Mouse (Mus musculus): ENCODE measurements around the gene Jhy.

Jhy gene

DNA sequence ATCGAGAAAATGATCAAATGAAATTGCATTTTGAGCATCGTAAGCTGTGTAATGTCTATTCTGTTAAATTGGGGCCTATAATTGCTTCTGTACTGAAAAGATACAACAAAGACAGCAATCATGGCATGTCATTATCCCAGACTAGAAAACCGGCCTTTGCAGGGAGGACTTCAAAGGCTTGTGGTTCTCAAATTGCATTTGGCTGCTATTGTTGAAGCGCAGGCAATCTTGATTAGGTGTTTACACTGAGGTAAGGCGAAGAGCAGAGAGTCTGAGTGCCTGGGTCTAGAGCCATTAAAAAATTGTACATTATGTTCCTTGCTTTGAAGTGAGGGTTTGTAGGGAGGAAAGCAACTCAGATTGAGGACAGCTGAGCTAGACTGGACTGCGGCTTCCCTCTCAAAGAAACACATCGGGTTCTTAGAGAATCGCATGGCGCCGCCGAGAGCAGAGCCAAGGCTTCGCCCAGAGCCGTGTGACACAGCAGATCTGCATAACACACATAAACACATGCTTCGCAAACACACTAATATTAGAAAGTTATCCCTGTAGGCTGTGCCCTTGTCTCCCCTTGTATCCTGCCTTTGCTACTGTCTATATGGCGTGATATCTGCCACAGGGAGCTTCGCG is 36.5 kb downstream of the Jhy start:
- no peak for DNase-seq (ENCODE audit: low spot score in 2 of 2)

DNA sequence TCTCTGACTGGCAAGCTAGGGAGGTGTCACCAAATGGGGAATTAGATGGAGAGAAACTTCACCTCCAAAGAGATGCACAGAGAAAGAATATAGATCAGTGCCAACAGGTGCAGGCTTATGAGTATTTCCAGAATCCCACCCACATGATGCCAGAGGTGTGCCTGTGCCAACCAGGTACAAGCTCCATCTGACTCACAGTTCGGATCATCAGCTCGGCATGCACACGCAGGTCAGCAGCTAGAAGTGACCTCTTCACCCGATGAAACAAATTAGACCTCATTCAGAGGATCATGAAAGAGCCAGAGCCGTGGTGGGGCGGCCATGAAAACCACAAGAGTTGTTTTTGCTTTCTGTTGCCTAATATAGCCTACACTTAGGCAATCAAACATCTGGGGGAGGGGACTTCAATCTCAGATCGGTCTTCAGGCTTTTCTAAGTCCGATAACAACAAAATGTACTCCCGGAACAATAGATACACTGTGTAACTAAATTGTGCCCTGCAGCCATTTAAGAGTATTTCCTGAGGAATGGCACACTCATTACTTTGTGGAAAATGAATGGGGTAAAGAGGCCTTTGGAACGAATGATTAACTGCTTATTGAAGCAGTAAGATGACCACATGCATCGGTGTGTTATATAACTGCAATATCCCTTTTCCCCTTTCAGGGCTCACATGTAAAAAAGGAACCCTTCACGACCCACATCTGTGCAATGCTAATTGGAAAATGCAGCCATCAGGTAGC is 45.9 kb downstream of the Jhy start:
- DNase-seq (ENCODE audit: low spot score in 2 of 2) = no peak

DNA sequence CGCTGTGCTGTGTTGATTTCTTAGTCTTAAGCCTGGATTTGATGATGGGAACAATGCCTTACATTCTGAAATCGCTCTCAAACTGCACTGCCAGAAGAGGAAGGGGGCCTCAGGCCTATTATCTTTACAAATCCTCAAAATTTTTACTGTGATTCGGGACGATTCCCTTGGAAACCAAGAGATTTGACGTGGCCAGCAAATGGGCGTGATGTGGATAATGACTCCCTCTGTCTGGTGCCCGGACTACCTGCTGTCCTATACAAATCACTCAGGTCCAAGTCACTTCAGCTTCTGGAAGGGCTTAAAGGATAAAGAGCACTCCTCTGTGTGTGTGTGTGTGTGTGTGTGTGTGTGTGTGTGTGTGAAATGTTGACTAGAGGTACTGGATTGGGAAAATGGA is 55.0 kb downstream of the Jhy start:
- no peak for DNase-seq (ENCODE audit: low spot score in 2 of 2)

DNA sequence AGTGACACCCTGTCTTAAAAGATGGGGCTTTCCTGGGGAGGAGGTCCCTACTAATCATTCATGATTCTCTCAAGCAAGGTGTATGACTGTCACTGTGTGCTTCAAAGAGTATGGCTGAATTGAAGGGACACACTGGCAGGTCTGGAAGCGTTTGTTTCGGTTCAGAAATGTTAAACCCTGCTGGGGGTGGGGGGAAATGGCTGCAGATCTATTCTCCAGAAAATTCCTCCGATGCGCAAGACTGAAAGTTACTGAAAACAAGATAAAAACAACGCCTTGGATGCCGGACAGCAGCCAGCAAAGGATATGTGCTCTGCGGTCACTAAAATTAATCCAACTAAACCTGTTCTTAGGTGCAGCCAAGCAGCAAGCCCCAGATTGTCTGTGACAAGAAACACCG is 55.5 kb downstream of the Jhy start:
- no peak for DNase-seq (ENCODE audit: low spot score in 2 of 2)

DNA sequence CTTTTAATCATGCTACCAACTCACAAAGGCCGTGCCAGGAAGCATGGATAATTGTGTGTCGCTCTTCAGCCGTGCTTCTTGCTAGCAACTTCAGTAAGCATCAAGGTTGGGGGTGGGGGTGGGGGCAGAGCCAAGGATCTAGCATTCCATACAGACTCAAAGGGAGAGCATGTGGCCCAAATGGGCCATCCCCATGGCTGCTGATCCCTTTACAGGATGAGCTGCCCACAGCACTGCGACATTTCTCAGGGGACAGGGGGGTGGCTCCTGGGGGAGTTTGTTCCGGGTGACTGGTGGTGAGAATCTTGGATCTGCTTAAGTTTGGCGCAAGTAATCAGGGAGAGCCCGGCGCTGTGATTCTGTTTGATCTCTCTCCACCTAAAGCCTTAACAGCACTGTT is 56.5 kb downstream of the Jhy start:
- no peak for DNase-seq (ENCODE audit: low spot score in 2 of 2)

DNA sequence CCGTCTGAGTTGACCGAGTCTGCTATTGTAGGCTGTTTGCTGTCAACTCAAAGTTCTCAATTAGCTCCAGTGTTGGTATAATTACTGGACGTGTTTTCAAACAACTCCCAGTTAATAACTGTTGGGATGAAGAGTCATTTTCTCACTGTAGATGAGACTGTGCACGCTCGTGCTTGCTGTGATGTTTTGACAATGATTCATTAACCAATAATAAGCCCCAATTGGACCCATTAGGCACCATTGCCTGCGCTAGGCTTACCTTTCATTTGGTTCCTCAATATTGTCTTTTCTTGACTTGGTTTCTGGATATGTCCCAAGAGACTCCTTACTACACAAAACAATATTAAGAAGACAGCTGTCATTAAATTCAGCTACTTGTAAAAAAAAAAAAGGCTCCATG is 71.5 kb downstream of the Jhy start:
- no peak for DNase-seq (ENCODE audit: low spot score in 2 of 2)

DNA sequence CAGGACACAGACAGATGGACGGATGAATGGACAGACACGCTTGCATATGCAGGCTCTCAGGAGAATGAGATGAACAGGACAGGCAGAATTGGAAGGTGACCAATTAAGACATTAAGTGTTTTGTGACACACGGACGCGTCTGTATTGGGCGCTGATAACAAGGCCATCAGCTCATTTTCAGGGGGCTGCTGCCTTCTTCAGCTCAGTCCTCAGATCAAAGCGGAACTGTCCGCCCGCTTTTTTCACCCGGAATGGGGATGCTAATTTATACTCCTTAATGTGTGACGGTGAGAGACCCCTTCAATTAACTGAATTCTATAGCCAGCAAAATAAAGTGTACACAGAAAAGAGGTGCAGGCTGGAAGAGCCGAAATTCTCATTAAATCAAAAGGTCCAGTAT is 74.5 kb downstream of the Jhy start:
- no peak for DNase-seq (ENCODE audit: low spot score in 2 of 2)

DNA sequence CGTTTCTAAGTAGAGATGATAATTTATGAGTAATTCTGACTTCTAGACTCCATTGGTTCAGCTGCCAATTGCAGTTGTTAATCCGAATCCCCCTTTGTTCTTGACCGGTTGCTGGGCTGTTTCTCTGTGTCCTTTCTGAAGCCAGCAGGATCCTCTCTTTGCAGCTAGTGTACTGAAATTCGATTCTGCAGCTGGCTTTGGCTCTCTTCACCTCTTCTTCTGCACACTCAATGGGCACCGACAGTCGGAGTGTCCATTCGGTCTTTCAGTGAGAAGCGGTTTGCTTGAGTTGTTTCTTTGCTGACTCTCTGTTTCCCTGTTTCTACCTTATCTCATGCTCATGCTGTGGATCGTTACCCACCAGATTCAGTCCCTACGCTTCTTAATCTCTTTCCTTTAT is 78.2 kb downstream of the Jhy start:
- no peak for DNase-seq (ENCODE audit: low spot score in 2 of 2)

DNA sequence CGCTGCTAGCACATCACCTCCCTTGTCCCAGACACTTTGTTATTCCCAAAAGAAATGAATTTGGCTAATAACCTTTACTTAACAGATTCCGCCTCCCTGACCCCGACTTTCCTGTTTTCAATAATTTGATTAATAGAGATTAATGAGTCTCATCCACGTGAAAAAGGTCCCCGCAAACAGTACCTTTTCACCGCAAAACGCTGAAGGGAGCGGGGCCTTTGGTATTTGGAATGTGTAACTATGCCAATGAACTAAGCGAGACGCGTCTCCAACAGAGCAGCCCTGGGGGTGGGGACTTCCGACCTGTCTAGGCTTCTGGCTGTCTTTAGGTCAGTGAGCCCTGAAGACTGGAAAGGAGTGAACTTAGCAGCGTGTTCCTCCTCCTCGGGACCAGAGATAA is 84.9 kb downstream of the Jhy start:
- no peak for DNase-seq (ENCODE audit: low spot score in 2 of 2)

DNA sequence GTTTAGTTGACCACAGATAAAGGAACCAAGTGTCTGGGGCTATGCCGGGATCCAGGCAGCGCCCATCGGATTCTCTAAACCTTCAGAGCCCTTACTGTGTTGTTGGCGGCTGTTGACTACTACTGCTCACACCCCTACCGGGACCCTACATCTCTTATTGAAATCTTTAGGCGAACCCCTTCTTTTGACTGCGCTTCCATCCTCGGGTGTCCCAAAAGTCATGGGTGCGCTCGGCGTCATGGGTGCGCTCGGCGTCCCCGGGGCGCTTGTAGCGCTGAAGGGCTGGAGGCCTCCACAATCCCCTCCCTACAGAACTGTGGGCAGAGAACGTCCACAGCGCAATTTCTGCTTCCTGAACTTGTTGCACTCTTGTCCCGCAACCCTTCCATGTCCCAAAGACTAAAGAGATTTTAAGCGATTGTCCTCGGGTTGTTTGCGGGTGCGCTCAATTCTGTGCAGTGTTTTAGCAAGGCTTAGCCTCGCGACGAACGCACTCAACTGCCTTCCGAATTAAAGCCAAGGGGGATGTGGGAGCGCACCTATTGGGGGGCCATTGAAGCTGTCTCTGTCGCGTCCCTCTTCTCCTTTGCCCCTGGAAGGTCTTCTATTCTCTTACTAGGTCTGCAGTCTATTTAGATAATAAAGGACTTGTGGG is 85.5 kb downstream of the Jhy start:
- no peak for DNase-seq (ENCODE audit: low spot score in 2 of 2)

DNA sequence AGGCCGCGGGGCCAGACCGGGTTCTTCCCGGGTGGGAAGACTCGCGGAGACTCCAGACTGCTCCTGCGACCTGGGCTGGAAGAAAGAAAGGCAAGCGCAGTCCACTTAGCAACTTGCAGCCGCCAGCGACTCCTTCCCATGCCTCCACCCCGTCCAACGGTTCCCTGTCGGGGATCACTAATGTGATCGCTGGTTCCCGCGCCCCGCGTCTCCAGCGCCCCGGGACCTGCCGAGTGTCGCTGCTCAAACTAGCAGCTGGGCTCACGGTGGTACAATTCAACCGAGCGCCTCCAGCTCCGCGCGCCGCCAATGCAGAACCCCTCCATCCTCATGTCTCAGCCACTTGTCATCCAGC is 86.1 kb downstream of the Jhy start:
- no peak for DNase-seq (ENCODE audit: low spot score in 2 of 2)

DNA sequence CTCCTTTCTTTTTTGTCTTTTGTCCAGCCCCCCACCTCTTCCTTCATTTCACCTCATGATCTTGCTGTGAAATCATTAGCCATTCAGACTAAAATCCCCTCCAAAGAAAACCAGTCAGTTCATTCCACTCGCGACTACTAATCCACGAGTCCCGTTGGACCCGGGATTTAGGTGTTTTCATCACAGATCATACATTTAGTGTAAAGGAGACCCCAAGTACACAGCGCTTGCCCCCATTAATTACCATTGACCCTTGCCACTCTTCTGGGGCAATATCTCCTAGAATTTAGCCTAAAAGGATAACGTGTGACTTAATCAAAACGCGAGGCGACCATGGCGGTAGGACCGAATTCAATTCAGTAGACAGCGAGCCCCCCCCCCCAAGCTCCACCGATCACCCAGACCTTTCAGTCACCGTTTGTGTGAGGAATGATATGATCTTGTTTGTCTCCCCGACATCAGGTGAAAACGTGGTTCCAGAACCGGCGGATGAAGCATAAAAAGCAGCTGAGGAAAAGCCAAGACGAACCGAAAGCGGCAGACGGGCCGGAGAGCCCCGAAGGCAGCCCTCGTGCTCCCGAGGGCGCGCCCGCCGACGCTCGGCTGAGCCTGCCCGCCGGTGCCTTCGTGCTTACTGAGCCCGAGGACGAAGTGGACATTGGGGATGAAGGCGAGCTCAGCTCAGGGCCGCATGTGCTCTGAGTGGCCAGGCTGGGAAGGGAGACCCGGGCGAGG is 86.6 kb downstream of the Jhy start:
- no peak for DNase-seq (ENCODE audit: low spot score in 2 of 2)

DNA sequence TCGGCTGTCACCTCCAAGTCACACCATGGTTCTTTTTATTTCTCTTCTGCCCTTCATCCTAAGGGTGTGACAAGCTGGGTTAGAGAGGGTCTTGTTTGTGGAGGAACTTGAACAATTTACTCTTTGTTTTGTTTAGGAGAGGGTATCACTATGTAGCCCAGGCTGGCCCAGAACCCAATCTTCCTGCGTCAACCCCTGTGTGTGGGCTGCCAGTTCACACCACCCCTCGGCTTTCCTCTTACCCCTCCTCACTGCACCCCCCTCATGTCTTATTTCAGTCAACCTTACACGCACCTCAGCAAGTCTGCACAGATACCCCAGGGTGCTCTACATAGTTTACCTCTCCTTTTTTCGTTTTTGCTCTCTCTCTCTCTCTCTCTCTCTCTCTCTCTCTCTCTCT is 87.2 kb downstream of the Jhy start:
- DNase-seq (ENCODE audit: low spot score in 2 of 2) = no peak

DNA sequence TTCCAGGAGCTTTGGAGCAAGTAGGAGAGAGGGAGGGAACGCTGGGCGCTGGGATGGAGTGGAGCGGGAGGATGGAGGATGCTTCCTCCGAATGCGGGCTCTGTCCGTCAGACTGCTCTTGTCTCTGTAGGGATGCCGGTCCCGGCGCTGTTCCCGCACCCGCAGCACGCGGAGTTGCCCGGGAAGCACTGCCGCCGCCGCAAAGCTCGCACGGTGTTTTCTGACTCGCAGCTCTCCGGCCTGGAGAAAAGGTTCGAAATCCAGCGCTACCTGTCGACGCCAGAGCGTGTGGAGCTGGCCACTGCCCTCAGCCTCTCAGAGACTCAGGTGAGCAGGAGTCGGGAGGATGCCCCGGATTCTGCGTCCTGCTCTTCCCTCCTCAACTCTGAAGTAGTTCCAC is 87.8 kb downstream of the Jhy start:
- no peak for DNase-seq (ENCODE audit: low spot score in 2 of 2)

DNA sequence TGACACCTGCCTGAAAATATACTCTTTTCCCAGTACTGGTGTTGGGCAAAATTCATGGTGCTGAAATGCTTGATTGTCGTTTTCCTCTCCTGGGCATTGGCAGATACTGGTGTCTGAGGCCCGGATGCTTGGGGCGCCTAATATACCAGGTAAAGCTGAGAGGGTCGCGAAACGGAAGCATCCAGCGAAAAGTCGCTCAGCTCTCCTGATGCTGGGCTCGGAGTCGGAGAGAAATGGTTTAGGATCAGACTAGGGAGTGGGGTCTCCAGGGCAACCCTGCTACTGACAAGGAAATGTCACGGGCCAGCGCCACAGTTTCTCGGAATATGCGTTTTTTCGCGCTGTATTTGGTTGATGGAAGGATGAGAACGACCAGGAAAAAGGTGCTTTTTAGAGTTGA is 88.5 kb downstream of the Jhy start:
- no peak for DNase-seq (ENCODE audit: low spot score in 2 of 2)

DNA sequence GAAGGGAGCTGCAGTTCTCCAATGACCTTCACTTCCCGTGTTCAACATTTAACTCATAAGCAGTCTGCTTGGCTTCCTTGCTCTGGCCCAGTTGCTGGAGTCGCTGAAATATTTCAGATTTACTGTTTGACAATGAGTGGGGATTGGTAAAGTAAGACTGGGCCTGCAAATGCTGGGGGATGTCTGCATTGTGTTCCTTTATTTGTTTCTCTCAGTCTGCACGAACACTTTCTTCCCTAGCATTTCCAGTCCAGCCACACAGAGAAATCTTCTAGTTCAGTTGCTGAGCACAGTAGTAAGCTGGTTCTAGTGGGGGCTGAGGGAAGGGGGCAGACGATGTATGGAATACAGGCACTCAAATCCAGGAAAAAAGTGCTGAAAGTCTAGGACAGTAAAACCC is 89.0 kb downstream of the Jhy start:
- DNase-seq (ENCODE audit: low spot score in 2 of 2) = no peak

DNA sequence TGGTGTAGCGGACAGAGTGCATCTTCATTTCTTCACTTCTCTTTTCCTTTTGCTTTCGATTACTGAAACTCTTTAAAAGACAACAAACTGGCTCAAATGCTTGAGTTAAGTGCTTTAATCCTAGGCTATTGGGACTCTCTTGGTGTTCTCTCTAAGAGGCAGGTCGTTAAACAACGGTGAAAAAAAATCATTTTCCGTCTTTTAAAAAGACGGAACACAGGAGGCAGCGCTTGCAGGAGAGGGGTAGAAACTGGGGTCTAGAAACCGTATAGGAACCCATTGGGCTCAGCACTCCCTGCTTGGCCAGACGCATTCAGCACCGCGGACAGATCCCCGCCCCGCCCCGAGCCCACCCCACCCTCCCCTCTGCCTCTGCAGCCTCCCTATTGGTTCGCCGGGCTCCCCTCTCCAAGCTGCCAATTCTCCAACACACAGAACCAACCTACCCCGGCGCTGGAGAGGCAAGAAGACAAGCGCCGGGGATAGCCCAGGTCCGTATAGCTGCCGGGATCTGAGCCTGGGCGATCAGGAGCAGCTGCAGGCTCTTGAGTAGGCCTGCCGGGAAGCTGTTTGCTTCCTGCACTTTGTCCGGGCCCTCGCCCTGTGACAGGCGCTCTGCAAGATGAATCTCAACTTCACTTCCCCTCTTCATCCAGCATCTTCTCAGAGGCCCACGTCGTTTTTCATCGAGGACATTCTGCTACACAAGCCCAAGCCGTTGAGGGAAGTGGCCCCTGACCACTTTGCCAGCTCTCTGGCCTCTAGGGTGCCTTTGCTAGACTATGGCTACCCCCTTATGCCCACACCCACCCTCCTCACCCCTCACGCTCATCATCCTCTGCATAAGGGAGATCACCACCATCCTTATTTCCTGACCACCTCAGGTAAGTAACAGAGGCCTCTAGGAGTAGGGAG is 90.1 kb downstream of the Jhy start, which contains the start of gene Bsx:
TSS of gene Bsx (plus strand) at position 572 of the 915 bp plus-strand sequence.
- DNase-seq (ENCODE audit: low spot score in 2 of 2) = no peak

DNA sequence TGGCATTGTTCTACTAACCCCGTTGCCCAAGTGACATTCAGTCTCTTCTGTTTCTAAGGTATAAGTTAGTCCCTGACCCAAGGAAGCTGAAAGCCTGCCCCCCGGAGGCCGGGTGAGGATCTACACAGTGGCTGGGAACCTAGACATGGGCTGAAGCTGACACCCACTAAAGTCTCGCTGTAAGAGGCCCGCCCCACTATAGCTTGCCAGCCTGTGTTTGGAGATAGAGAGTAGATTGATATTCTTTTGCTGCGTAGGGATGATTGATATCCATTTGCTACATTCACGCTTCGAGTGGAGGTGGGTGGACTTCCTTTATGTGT is 91.8 kb downstream of the Jhy start:
- peak in 1 of 2 experiments; percentile 4 for DNase-seq (ENCODE audit: low spot score in 2 of 2)

DNA sequence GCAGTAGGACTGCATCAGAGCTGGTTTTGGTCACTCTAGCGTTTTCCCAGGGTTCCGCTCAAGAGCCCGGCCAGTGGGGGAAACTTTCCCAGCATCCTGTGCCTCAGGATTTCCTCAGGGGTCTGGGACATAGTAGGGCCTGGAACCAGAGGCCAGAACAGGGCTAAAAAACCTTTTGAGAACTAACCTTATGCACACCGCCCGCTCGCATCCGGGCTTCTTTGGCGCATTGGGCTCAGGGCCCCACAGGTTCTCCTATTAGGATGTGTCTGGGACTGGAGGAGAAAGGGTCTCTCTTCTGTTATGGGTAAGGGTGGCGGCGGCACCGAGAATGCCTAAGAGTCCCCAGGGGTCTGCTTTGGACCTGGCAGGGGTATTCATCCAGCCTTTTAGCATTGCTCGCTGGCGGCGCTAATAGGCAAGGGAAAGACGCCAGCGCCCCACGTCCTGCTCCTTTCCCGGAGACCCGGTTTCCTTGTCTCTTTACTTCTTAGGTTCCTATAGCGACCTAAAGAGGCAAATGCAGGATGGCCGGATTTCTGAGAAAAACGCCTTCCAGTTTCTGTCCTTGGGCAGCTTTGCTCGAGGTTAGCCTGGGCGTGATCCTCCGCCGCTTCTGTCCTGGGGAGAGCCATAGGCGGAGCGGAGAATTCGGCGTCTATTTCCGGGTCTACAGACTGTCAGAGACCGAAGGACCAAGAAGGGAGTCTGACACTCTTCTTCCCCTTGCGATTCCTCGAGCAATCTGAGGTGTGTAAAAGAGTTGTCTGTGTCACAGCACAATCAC is 92.4 kb downstream of the Jhy start:
- DNase-seq (ENCODE audit: low spot score in 2 of 2) = no peak

DNA sequence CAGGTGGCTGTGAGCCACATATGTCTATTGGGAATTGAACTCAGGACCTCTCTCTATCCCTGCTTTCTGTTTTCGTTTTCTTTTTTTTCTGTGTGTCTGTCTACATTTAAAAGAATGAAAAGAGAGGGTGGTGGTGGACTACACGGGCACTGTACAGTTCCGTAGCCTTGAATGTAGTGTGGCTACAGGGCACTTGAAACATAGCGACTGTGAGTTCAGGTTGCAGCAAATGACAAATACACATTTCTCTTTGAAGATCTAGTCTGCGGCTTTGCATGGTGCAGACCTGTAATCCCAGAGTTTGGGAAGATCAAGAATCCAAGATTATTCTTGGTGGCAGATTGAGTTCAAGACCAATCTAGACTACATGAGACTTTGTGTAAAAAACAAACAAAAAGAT is 93.6 kb downstream of the Jhy start:
- DNase-seq (ENCODE audit: low spot score in 2 of 2) = no peak

DNA sequence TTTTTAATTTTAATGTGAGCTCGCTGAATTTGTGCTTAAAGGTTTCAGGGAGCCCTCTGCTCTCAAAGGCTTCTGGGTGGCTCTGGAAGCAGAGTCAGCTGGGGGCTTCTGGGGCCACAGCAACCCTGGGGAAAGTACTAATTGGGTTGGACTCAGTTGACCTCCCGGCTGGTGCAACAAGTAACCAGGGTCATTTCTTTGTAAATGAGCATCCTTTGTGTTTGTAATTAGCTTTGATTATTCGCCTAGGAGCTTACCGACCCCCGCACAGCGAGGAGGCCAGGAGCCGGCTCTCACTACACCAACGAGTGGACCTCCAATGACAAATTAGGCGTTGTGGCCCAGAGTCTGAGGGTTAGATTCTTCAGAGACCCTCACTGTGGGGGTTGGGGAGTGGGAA is 104.7 kb downstream of the Jhy start:
- DNase-seq (ENCODE audit: low spot score in 2 of 2) = no peak
